In genomic region chr13:97537686-97538085, GRCm38 (mm10) we compare ENCODE assay signal across 24 mouse cellular contexts.
A peak's percentile ranks its signal among the peaks of the same experiment; 100 is the strongest.
DNase-seq lines count a peak whose midpoint lies in the region; ATAC-seq and TF ChIP-seq lines count a peak whose summit lies in the region.
"Had no signal": no experiment of that assay in that cellular context is flagged by ENCODE, and none has a peak within 500 bp of the region (broad histone marks: within the 10 kb centered on the region; RNA-seq: fewer than 3 reads in every experiment).

No protein-coding gene starts in this region.

- H3K4me2 ChIP-seq in forebrain, embryonic 14.5 days (ENCODE audit: low read length) = no peak overlapping the region
- H3K4me2 ChIP-seq in forebrain, embryonic 13.5 days = no peak overlapping the region
- no peak overlapping the region for H3K4me2 ChIP-seq in hindbrain, embryonic 15.5 days
- no peak overlapping the region for H3K4me2 ChIP-seq in hindbrain, embryonic 16.5 days (ENCODE audit: low read length)
- H3K4me2 ChIP-seq: intestine, embryonic 15.5 days; liver, embryonic 13.5 days; neural tube, embryonic 13.5 days had no signal

- H3K27ac ChIP-seq in forebrain, embryonic 14.5 days (ENCODE audit: low read depth, low read length) = 0 out of 2 replicates have a peak overlapping the region, but pooled peaks have one; percentile 27
- H3K27ac ChIP-seq in forebrain, embryonic 13.5 days = no peak overlapping the region
- H3K27ac ChIP-seq in hindbrain, embryonic 15.5 days (replicated peaks) = 0 out of 2 replicates have a peak overlapping the region, but pooled peaks have one; percentile 6
- H3K27ac ChIP-seq in hindbrain, embryonic 16.5 days (ENCODE audit: low read depth, low read length) = no peak overlapping the region
- H3K27ac ChIP-seq in left cerebral cortex, adult 2 months = peak overlapping the region; percentile 78
- 0 out of 2 replicates have a peak overlapping the region, but pooled peaks have one; percentile 25 for H3K27ac ChIP-seq in limb, embryonic 10.5 days
- H3K27ac ChIP-seq: heart, embryonic 10.5 days; intestine, embryonic 15.5 days; liver, embryonic 13.5 days; neural tube, embryonic 13.5 days had no signal

- intact Hi-C loops in left cerebral cortex, adult 2 months (cut with DNase I) = no loop called here
- intact Hi-C loops in left cerebral cortex, postnatal 25 days (cut with DNase I) = no loop called here

- no peaks in the 10 kb centered on the region for H3K27me3 ChIP-seq in forebrain, embryonic 14.5 days (replicated peaks; ENCODE audit: control insufficient read depth, insufficient read depth, low read length)
- H3K27me3 ChIP-seq in forebrain, embryonic 13.5 days = no peaks in the 10 kb centered on the region
- no peaks in the 10 kb centered on the region for H3K27me3 ChIP-seq in hindbrain, embryonic 15.5 days
- H3K27me3 ChIP-seq in hindbrain, embryonic 16.5 days (replicated peaks; ENCODE audit: control insufficient read depth, insufficient read depth, low read length) = no peaks in the 10 kb centered on the region
- no peaks in the 10 kb centered on the region for H3K27me3 ChIP-seq in limb, embryonic 10.5 days (ENCODE audit: low read depth, poor library complexity, severe bottlenecking)
- H3K27me3 ChIP-seq: intestine, embryonic 15.5 days; liver, embryonic 13.5 days; neural tube, embryonic 13.5 days had no signal

- 71% methylated on average over 7 of the region's 7 CpGs for WGBS in forebrain, embryonic 14.5 days
- 70% methylated on average over 7 of the region's 7 CpGs for WGBS in forebrain, embryonic 13.5 days
- 59% methylated on average over 7 of the region's 7 CpGs for WGBS in hindbrain, embryonic 15.5 days
- WGBS in hindbrain, embryonic 16.5 days = 66% methylated on average over 7 of the region's 7 CpGs
- 86% methylated on average over 7 of the region's 7 CpGs for WGBS in limb, embryonic 10.5 days

- no peak overlapping the region for H3K4me3 ChIP-seq in forebrain, embryonic 14.5 days (ENCODE audit: low read depth, low read length)
- no peak overlapping the region for H3K4me3 ChIP-seq in forebrain, embryonic 13.5 days
- H3K4me3 ChIP-seq in hindbrain, embryonic 15.5 days = no peak overlapping the region
- H3K4me3 ChIP-seq in hindbrain, embryonic 16.5 days (ENCODE audit: low read length) = no peak overlapping the region
- peak overlapping the region; percentile 41; the same call in 1 of the 2 replicates for H3K4me3 ChIP-seq in left cerebral cortex, adult 2 months
- no peak overlapping the region for H3K4me3 ChIP-seq in limb, embryonic 10.5 days
- H3K4me3 ChIP-seq: heart, embryonic 10.5 days; intestine, embryonic 15.5 days; liver, embryonic 13.5 days; megakaryocyte, embryonic 14.5 days; myocyte; neural tube, embryonic 13.5 days had no signal

- H3K9me3 ChIP-seq in forebrain, embryonic 14.5 days (replicated peaks; ENCODE audit: control insufficient read depth, low read length) = no peaks in the 10 kb centered on the region
- H3K9me3 ChIP-seq in forebrain, embryonic 13.5 days (replicated peaks) = no peaks in the 10 kb centered on the region
- H3K9me3 ChIP-seq in hindbrain, embryonic 15.5 days = no peaks in the 10 kb centered on the region
- no peaks in the 10 kb centered on the region for H3K9me3 ChIP-seq in hindbrain, embryonic 16.5 days (ENCODE audit: control insufficient read depth, low read length)
- no peaks in the 10 kb centered on the region for H3K9me3 ChIP-seq in limb, embryonic 10.5 days (replicated peaks)
- H3K9me3 ChIP-seq: heart, embryonic 10.5 days; intestine, embryonic 15.5 days; liver, embryonic 13.5 days; neural tube, embryonic 13.5 days had no signal

- peak; percentile 60 for DNase-seq in forebrain, embryonic 14.5 days (ENCODE audit: low spot score)
- DNase-seq in left cerebral cortex, adult 2 months (ENCODE audit: extremely low spot score in 1 of 2, low spot score in 2 of 2) = no peak
- DNase-seq in left cerebral cortex, postnatal 25 days (ENCODE audit: low spot score in 2 of 2) = no peak
- no peak for DNase-seq in limb, embryonic 10.5 days (ENCODE audit: low spot score)
- no peak for DNase-seq in embryo, embryonic 10.5 days (ENCODE audit: low spot score)
- DNase-seq: adrenal gland, postnatal 14 days; cerebellum, adult 11 months; cerebellum, adult 9-11 months; gastrocnemius, postnatal 10 days; heart, postnatal 4 days; kidney, adult 8-10 months; kidney, postnatal 14 days; liver, embryonic 13.5 days; lung, adult 2 months; lung, postnatal 36 days had no signal

- ATAC-seq in forebrain, embryonic 14.5 days = 0 out of 2 replicates have a peak, but pooled peaks have one; percentile 45
- ATAC-seq in forebrain, embryonic 13.5 days = no peak
- ATAC-seq in hindbrain, embryonic 15.5 days (ENCODE audit: low FRiP score, low read depth) = no peak
- no peak for ATAC-seq in hindbrain, embryonic 16.5 days
- ATAC-seq: intestine, embryonic 15.5 days; midbrain, embryonic 16.5 days had no signal

- no peak for TF ChIP-seq CTCF in left cerebral cortex, adult 2 months (IDR thresholded peaks at IDR 0.05)

- peaks cover 12% of the 10 kb centered on the region; the same call in 1 of the 2 replicates for H3K4me1 ChIP-seq in forebrain, embryonic 14.5 days (ENCODE audit: control insufficient read depth, insufficient read depth, low read length)
- peaks cover 31% of the 10 kb centered on the region for H3K4me1 ChIP-seq in forebrain, embryonic 13.5 days
- H3K4me1 ChIP-seq in hindbrain, embryonic 15.5 days (replicated peaks) = peaks cover 19% of the 10 kb centered on the region
- peaks cover 6% of the 10 kb centered on the region for H3K4me1 ChIP-seq in hindbrain, embryonic 16.5 days (ENCODE audit: control insufficient read depth, insufficient read depth, low read depth, low read length)
- H3K4me1 ChIP-seq in limb, embryonic 10.5 days = peaks cover 26% of the 10 kb centered on the region; the same call in 1 of the 2 replicates
- H3K4me1 ChIP-seq: megakaryocyte, embryonic 14.5 days had no signal

- no peaks in the 10 kb centered on the region for H3K36me3 ChIP-seq in forebrain, embryonic 14.5 days (ENCODE audit: control insufficient read depth, insufficient read depth, low read length)
- H3K36me3 ChIP-seq in forebrain, embryonic 13.5 days (ENCODE audit: poor library complexity, severe bottlenecking) = no peaks in the 10 kb centered on the region
- H3K36me3 ChIP-seq in hindbrain, embryonic 15.5 days = no peaks in the 10 kb centered on the region
- no peaks in the 10 kb centered on the region for H3K36me3 ChIP-seq in hindbrain, embryonic 16.5 days (ENCODE audit: control insufficient read depth, insufficient read depth, low read length)
- no peaks in the 10 kb centered on the region for H3K36me3 ChIP-seq in limb, embryonic 10.5 days
- H3K36me3 ChIP-seq: heart, embryonic 10.5 days; intestine, embryonic 15.5 days; liver, embryonic 13.5 days; neural tube, embryonic 13.5 days had no signal

- no peak overlapping the region for H3K9ac ChIP-seq in forebrain, embryonic 14.5 days (ENCODE audit: low read length)
- no peak overlapping the region for H3K9ac ChIP-seq in forebrain, embryonic 13.5 days
- H3K9ac ChIP-seq in hindbrain, embryonic 15.5 days = no peak overlapping the region
- H3K9ac ChIP-seq in hindbrain, embryonic 16.5 days (ENCODE audit: low read depth, low read length) = no peak overlapping the region
- H3K9ac ChIP-seq: intestine, embryonic 15.5 days; liver, embryonic 13.5 days; neural tube, embryonic 13.5 days had no signal

Comparison
In these comparisons a context has a peak if more than half of its experiments do, and no peak if none do; other contexts are left out.
1. H3K27ac ChIP-seq: peak in forebrain, embryonic 14.5 days (single experiment), hindbrain, embryonic 15.5 days (single experiment), left cerebral cortex, adult 2 months (single experiment) and limb, embryonic 10.5 days (single experiment); none in forebrain, embryonic 13.5 days (single experiment) and hindbrain, embryonic 16.5 days (single experiment).